Mouse (Mus musculus) liver, embryonic 14.5 days (tissue): ENCODE measurements around the gene Hbp1. TPM values are rescaled to one million over a fixed set of nuclear protein-coding genes. Genes with fewer than 3 reads are reported as not detected.

ENCODE experiments used
- ATAC-seq: fragments of 200-750 bp; cut with Nextera tagmentation; 2 replicates; pipeline ENCODE4 v1.8.0; 2017; ENCODE audit warnings: moderate number of reproducible peaks, mild to moderate bottlenecking, moderate library complexity; ENCODE audit not compliant: insufficient read depth
- DNase-seq, 3 experiments: peaks; one replicate each; pipeline ENCODE4 v3.0.0-alpha.2; 2012 to 2013; ENCODE audit warnings: low read depth in 3 of 3, low spot score in 3 of 3
- H3K27ac ChIP-seq: fragments of 300-500 bp; sonication (generic); 2 replicates; pipeline ENCODE4 v1.5.1; 2014; ENCODE audit warnings: moderate library complexity, mild to moderate bottlenecking, control low read depth, inconsistent platforms
- H3K27me3 ChIP-seq: fragments of 300-500 bp; sonication (generic); 2 replicates; pipeline ENCODE4 v1.6.1; 2014; ENCODE audit warnings: mild to moderate bottlenecking, low read length, moderate library complexity; ENCODE audit not compliant: control insufficient read depth, insufficient read depth
- H3K36me3 ChIP-seq: fragments of 300-500 bp; sonication (generic); replicated peaks from 2 replicates; pipeline ENCODE4 v1.6.1; 2014; ENCODE audit warnings: low read depth; ENCODE audit not compliant: control insufficient read depth, insufficient read depth
- H3K4me1 ChIP-seq, 2 experiments: fragments of 200-500 bp in 1 of 2; fragments of 300-500 bp in 1 of 2; sonication (generic) in 1 of 2; replicated peaks; 2 replicates each; pipeline ENCODE4 v1.6.1; 2012 to 2014; ENCODE audit warnings: antibody characterized with exemption in 1 of 2, inconsistent platforms in 1 of 2, low read length in 1 of 2; ENCODE audit not compliant: control insufficient read depth in 2 of 2, insufficient read depth in 2 of 2
- H3K4me2 ChIP-seq: fragments of 300-500 bp; sonication (generic); 2 replicates; pipeline ENCODE4 v1.6.1; 2014; ENCODE audit warnings: low read depth, mild to moderate bottlenecking, control low read depth, moderate library complexity
- H3K4me3 ChIP-seq, 2 experiments: fragments of 200-500 bp in 1 of 2; fragments of 300-500 bp in 1 of 2; sonication (generic) in 1 of 2; 2 replicates each; pipeline ENCODE4 v1.5.1; 2012 to 2014; ENCODE audit warnings: low read depth in 2 of 2, low read length in 2 of 2, mild to moderate bottlenecking in 2 of 2, control low read depth in 1 of 2, inconsistent platforms in 1 of 2, moderate library complexity in 1 of 2; ENCODE audit not compliant: insufficient read depth in 1 of 2
- H3K9ac ChIP-seq: fragments of 300-500 bp; sonication (generic); replicated peaks from 2 replicates; pipeline ENCODE4 v1.6.1; 2014; ENCODE audit warnings: mild to moderate bottlenecking, control low read depth, moderate library complexity
- H3K9me3 ChIP-seq: fragments of 300-500 bp; sonication (generic); 2 replicates; pipeline ENCODE4 v1.6.1; 2016; ENCODE audit warnings: low read length, mixed read lengths; ENCODE audit not compliant: control insufficient read depth
- CTCF ChIP-seq: IDR thresholded peaks from 2 replicates; pipeline ENCODE4 v1.5.1; 2016; ENCODE audit warnings: antibody characterized with exemption, low read depth, control low read depth
- EP300 ChIP-seq: IDR thresholded peaks from 2 replicates; pipeline ENCODE4 v1.6.1; 2016; ENCODE audit warnings: antibody characterized with exemption, low read depth
- WGBS: fragments of 180-500 bp; shearing (Covaris S2); extraction: QIAGEN DNeasy Blood & Tissue Kit; methylation state at CpG from one replicate; pipeline ENCODE4 v1.1.7; 2014; ENCODE audit not compliant: insufficient replicate concordance; 5-methylcytosine and 5-hydroxymethylcytosine counted together
- polyA plus RNA-seq, 2 experiments: library from polyadenylated mRNA; depleted of rRNA in 1 of 2; stranded (reverse) in 1 of 2; unstranded in 1 of 2; fragments of >200 nt; fragmentation: Nextera tagmentation in 1 of 2; extraction: Ambion mirVana in 1 of 2; gene quantifications; 2 replicates each; pipeline versions ENCODE4 v1.2.1 to v1.2.3; 2012 to 2014

The Hbp1 gene
- polyA plus RNA-seq, 2 experiments: 27.0 to 32.8 TPM

DNA sequence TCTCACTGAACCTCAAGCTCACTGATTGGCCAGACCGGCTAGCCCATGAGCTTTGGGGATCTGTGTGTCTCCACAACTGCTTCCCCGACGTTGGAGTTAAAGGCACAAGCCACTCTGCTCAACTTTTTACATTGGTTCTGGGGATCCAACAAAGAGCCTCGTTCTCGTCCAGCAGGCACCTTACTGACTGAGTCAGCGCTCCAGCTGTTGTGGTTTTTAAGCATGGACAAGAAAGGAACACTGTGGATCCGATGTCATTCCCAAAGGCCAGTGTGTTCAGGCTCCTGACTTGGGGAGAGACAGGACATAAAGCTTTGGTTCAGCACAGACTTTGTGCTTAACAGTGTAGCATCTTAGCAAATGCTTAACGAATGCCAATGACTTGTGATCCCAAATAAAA lies 21.2 kb upstream of the Hbp1 start:
- H3K9ac ChIP-seq: no peak overlapping the region
- peaks cover 5 to 9% of the 10 kb centered on the region in 2 experiments for H3K4me1 ChIP-seq
- H3K9me3 ChIP-seq: no peaks in the 10 kb centered on the region
- WGBS: 82% methylated on average over 8 of the region's 8 CpGs
- no peak overlapping the region for H3K4me3 ChIP-seq
- TF ChIP-seq EP300 (no peak), CTCF (no peak)
- no peaks in the 10 kb centered on the region for H3K27me3 ChIP-seq
- no peak overlapping the region for H3K27ac ChIP-seq
- no peak overlapping the region for H3K4me2 ChIP-seq
- ATAC-seq (no peak), DNase-seq (no peak)
- H3K36me3 ChIP-seq: peaks cover 43% of the 10 kb centered on the region

DNA sequence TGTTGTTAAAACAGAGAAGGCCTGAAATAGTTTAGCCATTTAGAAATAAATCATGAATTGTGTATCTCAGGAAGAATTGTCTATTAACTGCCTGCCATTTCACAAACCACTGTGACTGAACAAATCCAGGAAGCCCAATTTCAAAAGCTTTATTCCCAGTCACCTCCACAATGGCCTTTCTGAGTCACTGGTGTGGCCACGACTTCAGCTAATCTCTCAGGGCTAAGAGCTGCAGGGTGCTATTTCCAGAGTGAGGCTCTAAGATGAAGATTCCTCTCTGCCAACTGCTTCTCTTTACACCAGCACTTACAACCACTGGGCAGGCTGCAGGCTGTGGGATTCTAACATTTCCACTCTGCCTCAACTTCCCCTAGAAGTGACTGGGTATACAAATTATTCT lies 18.8 kb upstream of the Hbp1 start:
- Histone ChIP-seq H3K4me1 (peaks cover 19 to 21% of the 10 kb centered on the region in 2 experiments), H3K4me3 (no peak overlapping the region), H3K4me2 (no peak overlapping the region), H3K9ac (no peak overlapping the region), H3K9me3 (no peaks in the 10 kb centered on the region), H3K27ac (peak overlapping the region; percentile 5; the same call in 1 of the 2 replicates), H3K36me3 (peaks cover 55% of the 10 kb centered on the region), H3K27me3 (no peaks in the 10 kb centered on the region)
- WGBS: 41% methylated on average over 1 of the region's 1 CpGs
- TF ChIP-seq CTCF: no peak
- TF ChIP-seq EP300: no peak
- no peak for DNase-seq
- no peak for ATAC-seq

GRCm38 (mm10) chr12:31967536-31967935 lies 17.2 kb upstream of the Hbp1 start:
- H3K27me3 ChIP-seq: no peaks in the 10 kb centered on the region
- WGBS: 5% methylated on average over 2 of the region's 2 CpGs
- H3K4me3 ChIP-seq: no peak overlapping the region
- peaks cover 53% of the 10 kb centered on the region for H3K36me3 ChIP-seq
- H3K9ac ChIP-seq: no peak overlapping the region
- peaks cover 19 to 21% of the 10 kb centered on the region in 2 experiments for H3K4me1 ChIP-seq
- TF ChIP-seq CTCF: peak; percentile 84
- peak; percentile 62 for TF ChIP-seq EP300
- H3K27ac ChIP-seq: peak overlapping the region; percentile 85; the same call in 1 of the 2 replicates
- H3K9me3 ChIP-seq: no peaks in the 10 kb centered on the region
- no peak for ATAC-seq
- no peak overlapping the region for H3K4me2 ChIP-seq
- peak; percentile 65 to 77 (median 66) for DNase-seq

- TF ChIP-seq EP300 (peak; percentile 94), CTCF (no peak)
- Histone ChIP-seq H3K4me2 (peak overlapping the region; percentile 44), H3K4me3 (no peak overlapping the region), H3K27ac (peak overlapping the region; percentile 85), H3K9me3 (no peaks in the 10 kb centered on the region), H3K9ac (peak overlapping the region; percentile 49), H3K4me1 (peaks cover 19 to 21% of the 10 kb centered on the region in 2 experiments), H3K27me3 (no peaks in the 10 kb centered on the region), H3K36me3 (peaks cover 48% of the 10 kb centered on the region)
- WGBS: 18% methylated on average over 4 of the region's 4 CpGs
- peak in 2 of 3 experiments; percentile 74 to 78 for DNase-seq
- peak; percentile 88 for ATAC-seq
Measured at GRCm38 (mm10) chr12:31966405-31966804, 16.1 kb upstream of the Hbp1 start.

GRCm38 (mm10) chr12:31965517-31966212 lies 15.3 kb upstream of the Hbp1 start:
- peak overlapping the region; percentile 85 for H3K27ac ChIP-seq
- H3K36me3 ChIP-seq: peaks cover 48% of the 10 kb centered on the region
- DNase-seq (peak in 1 of 3 experiments; percentile 50), ATAC-seq (peak; percentile 73)
- H3K27me3 ChIP-seq: no peaks in the 10 kb centered on the region
- H3K9me3 ChIP-seq: no peaks in the 10 kb centered on the region
- H3K4me1 ChIP-seq: peaks cover 19 to 21% of the 10 kb centered on the region in 2 experiments
- 66% methylated on average over 12 of the region's 12 CpGs for WGBS
- no peak overlapping the region for H3K4me3 ChIP-seq
- H3K4me2 ChIP-seq: peak overlapping the region; percentile 44
- TF ChIP-seq EP300 (peak; percentile 70), CTCF (no peak)
- H3K9ac ChIP-seq: peak overlapping the region; percentile 49; the same call in 1 of the 2 replicates
